Mouse (Mus musculus): ENCODE results near the gene Mgat5.

The Mgat5 gene

DNA sequence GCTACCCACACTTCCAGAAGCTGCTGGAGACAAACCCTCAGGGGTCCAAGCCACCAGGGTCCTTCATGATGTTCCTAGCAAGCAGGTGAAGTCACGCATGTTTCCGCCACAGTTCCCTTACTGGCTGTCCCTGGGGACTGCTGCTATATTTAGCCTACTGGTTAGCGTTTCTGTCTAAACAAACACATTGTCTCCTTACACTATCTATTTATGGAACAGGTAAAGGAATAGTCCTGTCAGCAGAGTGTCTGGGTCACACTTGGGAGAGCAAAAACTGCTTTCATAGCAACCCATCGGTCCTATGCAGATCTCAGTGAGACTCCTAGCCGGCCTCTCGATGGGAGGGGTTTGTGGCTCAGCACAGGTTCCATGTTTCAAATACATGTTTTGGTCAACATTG lies 306.5 kb downstream of the Mgat5 start:
- DNase-seq = no peak

DNA sequence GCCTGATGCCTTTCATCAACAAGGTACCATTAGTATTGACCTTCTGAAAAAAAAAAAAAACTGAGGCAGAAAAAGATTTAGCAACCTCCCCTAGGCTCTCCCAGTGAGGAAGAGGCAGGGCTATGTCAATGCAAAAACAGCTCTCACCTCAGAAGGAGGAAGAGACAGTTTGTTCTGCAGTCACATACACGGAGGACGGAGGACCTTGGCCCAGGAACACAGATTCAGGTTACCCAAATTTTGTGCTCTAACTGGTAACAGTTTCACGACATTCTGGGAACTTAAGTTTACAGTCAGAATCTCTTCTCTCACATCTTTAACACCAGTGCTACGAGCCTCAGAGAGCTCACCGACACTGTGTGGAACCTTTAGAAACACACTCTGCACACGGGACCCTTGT lies 307.9 kb downstream of the Mgat5 start:
- no peak for DNase-seq

DNA sequence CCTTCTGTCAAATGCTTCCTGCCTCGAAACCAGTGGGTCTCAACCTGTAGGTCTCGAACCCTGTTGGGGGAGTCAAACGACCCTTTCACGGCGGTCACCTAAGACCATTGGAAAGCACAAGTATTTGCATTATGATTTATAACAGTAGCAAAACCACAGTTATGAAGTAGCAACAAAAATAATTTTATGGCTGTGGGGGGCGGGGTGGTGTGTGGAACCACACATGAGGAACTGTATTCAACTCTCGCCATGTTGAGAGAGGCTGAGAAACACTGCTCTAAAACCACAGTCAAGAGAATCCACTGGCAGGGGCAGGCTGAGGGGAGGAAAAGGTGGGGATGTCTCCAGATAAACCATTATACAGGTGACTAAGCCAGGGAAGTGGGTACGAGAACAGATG lies 308.3 kb downstream of the Mgat5 start:
- DNase-seq = no peak

DNA sequence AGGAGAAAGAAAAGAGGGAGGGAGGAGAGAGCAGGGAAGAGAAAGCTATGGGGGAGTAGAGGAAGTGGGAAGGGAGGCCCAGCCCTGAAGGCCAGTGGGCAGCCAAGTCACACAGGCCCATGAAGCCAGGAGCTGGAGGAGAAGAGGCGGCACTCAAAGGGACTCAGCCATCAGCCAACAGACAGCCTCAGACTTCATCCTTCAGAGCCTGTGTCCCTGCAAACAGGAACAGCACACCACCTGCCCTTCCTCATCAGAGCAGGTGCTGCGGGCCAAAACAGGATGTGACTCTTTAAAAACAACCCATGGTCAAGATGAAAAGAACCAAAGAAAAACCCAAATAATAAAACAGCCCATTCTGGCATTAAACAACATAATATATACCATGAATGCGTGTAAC lies 308.8 kb downstream of the Mgat5 start:
- no peak for DNase-seq

DNA sequence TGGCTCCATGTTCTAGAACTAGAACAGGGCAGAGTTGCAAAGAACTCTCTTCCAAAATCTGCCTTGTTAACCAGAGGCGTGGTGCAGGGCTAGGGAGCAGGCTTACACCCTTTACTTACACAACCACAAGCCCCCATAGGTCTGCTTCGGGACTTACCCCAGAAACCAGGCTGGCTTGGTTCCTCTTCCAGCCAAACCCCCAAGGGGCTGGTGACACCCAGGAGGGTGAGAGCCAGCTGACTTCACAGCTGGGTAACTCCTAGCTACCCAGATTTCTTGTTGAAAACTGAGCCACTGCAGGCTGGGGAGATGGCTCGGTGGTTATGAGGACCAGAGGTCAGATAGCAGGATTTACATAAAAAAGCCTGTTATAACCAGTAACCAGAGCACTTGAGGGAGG lies 309.7 kb downstream of the Mgat5 start:
- DNase-seq = no peak

DNA sequence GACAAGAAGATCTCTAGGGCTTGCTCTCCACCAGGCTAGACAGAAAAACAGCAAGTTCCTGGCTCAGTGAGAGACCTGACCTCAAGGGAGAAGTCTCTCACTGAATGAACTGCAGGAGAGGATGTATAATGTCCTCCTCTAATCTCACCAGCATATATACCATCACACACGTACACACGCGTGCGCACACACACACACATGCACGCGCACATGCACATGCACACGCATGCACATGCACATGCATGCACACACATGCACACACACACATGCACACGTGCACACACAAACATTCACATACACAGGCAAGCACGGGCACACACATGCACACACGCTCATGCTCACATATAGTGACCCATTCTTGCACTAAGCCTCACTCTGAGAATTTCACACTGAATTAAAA lies 310.1 kb downstream of the Mgat5 start:
- no peak for DNase-seq

DNA sequence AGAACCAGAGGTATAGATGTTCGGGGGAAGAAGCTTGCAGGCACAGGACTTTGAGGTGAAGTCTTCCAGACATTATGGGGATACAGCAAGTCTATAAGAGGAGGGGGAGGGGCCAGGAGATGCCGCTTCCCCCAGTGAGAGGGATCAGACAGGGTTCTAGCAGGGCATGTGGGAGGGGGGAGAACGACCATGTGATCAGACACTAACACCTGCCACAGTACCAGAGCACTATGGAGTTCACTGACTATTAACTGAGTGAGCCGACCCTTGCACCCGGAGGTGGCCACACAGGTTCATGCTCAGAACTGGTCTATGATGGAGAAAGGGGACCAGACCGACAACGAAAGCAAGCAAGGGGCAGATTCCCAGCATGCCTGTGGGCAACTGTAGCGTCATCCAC lies 318.5 kb downstream of the Mgat5 start:
- no peak for DNase-seq

DNA sequence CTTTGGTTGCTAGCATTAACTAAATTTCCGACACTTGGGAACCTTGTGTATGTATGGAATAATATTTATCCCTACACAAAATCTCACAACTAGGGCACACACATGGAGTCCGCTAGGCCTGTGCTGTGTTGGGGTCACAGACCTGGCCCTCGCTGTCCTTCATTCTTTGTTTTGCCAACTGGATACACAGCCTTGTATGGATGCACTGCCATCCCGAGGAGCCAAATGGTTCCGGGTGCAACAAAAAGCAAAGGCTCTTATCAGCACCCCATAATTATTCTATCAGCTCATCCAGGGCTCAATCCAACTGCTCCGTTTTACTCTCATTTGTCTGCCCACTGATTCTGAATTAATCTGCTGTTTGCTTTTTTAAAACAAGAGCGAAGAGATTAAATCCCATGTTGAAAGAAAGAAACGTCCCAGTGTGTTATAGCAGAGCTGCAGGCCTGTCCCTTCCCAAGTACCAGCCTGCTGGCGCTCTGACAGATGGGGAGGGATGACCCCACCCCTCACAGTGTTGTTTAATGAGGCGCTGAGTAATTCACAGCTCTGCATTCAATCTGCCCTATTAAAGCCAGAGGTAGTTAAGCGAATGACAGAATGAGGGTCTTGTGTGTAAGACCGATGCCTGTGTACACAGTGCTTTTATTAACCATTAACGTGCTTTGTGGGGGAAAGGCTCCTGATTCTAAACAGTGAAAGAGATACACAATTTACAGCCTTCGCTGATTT lies 326.2 kb downstream of the Mgat5 start:
- peak; percentile 95 for DNase-seq

DNA sequence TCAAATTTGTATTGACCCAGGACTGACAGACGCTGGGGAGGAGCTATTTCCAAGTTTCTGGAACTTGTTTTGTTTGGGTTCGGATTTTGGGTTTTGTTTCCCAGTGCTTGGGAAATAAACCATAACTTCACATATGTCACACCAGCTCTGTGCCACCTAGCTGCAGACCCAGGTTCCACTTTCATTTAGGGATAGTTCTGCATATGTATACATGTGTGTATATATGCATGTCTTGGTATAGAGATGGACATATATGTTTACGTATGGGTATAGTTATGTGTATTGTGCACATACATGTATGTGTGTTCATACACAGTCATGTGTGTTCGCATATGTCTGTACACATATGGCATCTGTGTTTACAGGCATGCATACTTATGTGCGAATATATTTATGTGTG lies 326.9 kb downstream of the Mgat5 start:
- DNase-seq = no peak

DNA sequence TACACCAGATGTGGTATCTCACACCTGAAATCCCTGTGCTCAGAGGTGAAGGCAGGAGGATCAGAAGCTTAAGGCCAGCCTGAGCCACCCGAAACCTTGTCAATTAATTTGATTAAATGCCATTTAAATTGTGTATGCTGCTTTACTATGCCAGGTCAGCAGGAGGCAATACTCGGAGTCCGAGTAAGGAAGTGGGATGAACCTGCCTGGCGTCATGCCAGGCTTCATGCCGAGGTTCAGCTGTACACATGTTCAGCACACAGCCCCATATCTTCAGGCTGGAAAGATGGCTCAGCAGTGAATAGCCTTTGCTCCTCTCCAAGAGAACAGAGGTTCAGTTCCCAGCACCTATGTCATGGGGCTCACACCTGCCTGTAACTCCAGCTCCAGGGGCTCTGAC lies 331.6 kb downstream of the Mgat5 start:
- no peak for DNase-seq

DNA sequence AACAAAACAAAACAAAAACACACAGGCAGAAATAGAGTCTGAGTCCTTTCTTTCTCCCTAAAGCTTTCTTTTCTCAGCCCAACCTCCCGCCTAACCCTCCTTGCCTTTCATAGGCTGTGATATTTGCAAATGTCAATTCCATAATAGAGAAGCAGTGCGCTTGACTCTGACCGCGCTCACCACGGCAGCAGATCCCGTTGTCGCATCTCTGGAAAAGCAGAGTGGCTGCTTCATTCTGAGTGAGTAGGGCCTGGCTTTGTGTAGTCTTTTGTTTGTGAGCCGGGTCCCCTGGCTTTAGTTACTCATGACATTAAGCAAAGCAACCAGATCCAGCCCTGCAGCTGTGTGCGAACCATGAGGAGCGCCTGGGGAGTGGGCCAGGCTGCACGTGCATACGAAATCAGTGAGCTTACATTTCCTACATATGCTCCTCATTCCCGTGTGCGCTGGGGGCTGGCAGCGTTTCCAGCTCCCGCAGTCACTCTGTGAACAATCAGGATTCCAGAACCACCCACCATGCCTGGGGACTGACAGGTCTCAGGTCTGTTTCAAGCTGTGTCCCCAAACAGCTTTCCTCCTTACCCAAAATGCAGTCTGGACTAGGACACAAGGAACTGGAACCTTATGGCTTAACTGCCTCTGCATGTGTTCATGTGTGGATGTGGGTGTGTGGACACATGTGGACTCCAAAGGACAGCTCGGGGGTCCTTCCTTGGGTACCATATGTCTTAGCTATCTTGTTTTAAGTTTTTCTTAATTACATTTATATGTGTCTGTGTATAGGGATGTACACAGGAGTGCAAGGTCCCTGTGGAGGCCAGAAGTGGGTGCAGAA lies 332.6 kb downstream of the Mgat5 start:
- DNase-seq = peak; percentile 59

Data from retina, postnatal 1 day (tissue).